Mouse (Mus musculus) pancreas, adult 10 weeks (tissue): Measurements from ENCODE around the gene Dimt1. TPM values are rescaled to one million over a fixed set of nuclear protein-coding genes. Genes with fewer than 3 reads are reported as not detected.

Source experiments
- polyA plus RNA-seq: library from polyadenylated mRNA; stranded (reverse); fragments of 350-450 nt; fragmentation: Illumina TruSeq; extraction: RNeasy Lipid Tissue Mini Kit (QIAGEN cat#74804); gene quantifications from one replicate; pipeline ENCODE4 v1.2.3, GENCODE M21; 2015; ENCODE audit warnings: low read depth, low replicate concordance; ENCODE audit not compliant: insufficient read depth

Gene Dimt1
- 3.1 TPM for polyA plus RNA-seq

DNA sequence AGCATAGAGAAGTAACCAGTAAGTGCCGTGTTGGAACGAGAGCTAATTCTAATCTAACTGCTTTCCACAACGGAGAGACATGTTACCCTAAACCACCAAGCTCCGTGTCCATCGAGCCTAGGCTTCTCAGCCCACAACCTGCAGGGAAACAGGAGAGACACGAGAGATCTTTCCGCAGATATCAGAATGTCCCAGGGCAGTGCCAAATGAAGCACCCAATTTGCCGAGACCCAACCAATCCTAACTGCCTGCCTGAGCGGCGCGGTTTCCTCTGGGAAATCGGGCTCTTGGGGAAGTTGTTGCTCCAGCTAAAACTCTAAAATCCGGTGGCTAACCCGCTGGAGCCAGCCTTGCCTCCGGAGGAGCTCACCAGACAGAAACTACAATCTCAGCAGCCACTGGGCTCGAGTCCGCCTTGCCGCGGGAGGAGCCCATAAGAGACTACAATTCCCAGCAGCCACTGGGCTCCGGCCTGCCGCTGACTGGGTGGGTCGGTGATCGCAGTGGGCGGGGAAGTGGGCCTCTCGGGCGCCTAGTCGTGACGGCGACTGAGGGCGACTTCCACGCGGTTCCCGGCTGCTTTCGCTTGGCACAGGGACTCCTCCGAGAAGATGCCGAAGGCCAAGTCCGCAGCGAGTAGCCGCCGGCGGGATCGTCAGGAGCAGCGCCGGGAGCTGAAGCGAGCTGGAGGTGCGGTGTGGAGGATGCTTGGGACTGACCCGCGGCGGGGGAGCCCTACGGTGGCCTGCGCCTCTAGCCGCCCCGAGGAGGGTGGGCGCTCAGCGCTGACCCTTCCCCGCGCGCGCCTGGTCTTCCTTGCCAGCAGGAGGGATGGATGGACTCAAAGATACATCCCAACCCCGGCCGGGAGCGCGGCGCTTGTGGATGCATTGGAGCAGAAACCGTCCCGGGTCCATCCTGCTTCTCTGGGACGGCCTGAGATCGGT, at the start of gene Dimt1:
TSS of gene Dimt1 (plus strand) at position 534 of the 947 bp plus-strand sequence.

GRCm38 (mm10) chr13:106936256-106937137, 10.4 kb upstream of the Dimt1 start, which contains the start of gene Ipo11:
Ipo11 (minus strand) TSS chr13:106936958.

Other genes starting within 250 kb of the Dimt1 start
- gene Ipo11, start 10.2 kb upstream of the Dimt1 start, polyA plus RNA-seq, result 5.4 TPM
- 7.8 TPM for gene Kif2a, start 75.0 kb downstream of the Dimt1 start, polyA plus RNA-seq